Mouse (Mus musculus) heart, adult 2 months (tissue): Measurements from ENCODE around the gene Nenf.

Source experiments
- CTCF ChIP-seq: fragments of 200-600 bp; IDR thresholded peaks from 2 replicates; pipeline ENCODE4 v1.8.1; 2022; ENCODE audit warnings: antibody characterized with exemption, mild to moderate bottlenecking, moderate library complexity
- POLR2A ChIP-seq: fragments of 200-500 bp; IDR thresholded peaks from 2 replicates; pipeline ENCODE4 v1.6.1; 2011; ENCODE audit warnings: mild to moderate bottlenecking, low read depth, low read length, control low read depth; ENCODE audit not compliant: insufficient read depth

DNA sequence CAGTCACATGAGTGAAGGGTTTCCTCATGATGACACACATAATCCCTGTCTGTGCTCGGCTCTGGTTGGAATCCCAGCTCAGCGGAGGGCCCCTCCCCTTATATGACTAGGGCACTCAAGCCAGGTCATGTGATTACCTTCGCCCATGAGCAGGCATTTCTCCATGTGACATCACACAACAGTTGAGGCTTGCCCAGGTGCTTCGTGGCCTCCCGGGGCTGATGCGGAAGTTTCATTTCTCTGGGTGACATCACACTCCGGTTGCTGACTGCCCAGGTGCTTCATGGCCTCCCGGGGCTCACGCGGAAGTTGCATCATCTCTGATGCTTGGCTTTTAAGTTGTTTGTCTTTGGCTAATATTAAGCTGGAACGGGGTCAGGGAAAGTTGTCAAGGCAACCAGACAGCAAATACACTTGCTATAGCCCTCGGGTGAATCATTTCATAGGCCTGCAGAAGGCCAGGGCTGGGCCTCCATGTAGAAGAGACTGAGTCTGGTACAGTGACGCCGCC lies 40.4 kb downstream of the Nenf start:
- no peak for TF ChIP-seq POLR2A
- TF ChIP-seq CTCF: no peak
